Mouse (Mus musculus): ENCODE results near the gene Nradd.

DNA sequence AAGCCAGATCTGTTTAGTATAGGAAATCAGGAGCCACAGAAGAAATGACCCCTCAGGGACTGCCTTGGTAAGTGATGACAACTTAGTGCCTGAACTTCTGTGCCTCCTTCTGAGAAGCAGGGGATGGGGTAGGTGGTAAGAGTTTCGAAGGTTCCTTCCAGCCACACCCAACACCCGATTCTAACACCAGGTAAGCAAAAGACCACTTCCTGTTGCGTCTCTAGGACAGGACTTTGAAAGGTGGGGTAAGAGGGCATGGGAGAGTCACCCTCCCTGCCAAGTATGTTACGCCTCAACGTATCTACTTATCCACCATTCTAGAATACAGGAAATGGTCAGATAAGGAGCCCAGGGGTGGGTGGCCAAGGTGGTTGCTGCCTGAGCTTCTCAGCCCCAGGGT, 16.8 kb upstream of the Nradd start:
- TF ChIP-seq CTCF (IDR thresholded peaks at IDR 0.05; ENCODE audit: low read depth) (no peak), EP300 (IDR thresholded peaks at IDR 0.05; ENCODE audit: low read depth) (no peak)
